Mouse (Mus musculus): ENCODE measurements around the gene Corin. TPM values are rescaled to one million over a fixed set of nuclear protein-coding genes. Genes with fewer than 3 reads are reported as not detected.

The Corin gene
- total RNA-seq, 2 experiments from 2014 or later, result 0.31 to 0.42 TPM

DNA sequence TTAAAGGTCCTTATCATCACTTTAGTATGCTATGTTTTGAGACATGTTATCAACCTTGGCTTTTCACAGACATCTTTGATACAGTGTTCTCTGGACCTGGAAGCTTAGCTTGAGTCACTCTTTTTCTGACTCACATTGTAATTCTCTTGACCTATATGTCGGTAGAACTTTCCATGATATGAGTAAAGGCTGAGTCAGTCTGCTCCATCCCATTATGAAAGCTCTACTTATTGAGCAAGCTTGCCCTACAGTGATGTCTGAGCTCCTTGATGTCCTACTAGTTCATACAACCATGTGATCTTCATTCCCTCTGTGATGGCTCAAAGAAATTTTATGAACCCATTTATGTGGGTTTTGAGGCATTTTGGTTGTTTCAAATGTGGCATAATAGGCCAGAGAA is 254.1 kb downstream of the Corin start:
- no peak for DNase-seq (ENCODE audit: low spot score in 2 of 2)
- intact Hi-C loops (cut with DNase I), result no loop called here

Other genes starting within 250 kb of the Corin start
- 10 to 100 TPM; 11.2 to 17.1 TPM for gene Nfxl1, start 55.2 kb upstream of the Corin start, total RNA-seq (2021)
- gene Zar1, start 76.8 kb upstream of the Corin start, total RNA-seq (2021), result 1 to 10 TPM in 1 of 2 experiments, under 1 TPM in 1; 0.92 to 1.9 TPM
- under 1 TPM; 0.26 to 0.44 TPM for gene Gm5868, start 83.1 kb upstream of the Corin start, total RNA-seq (2021)
- gene Cnga1, start 139.8 kb upstream of the Corin start, total RNA-seq (2021), result not detected
- not detected for gene Nipal1, start 143.3 kb upstream of the Corin start, total RNA-seq (2021)
- under 1 TPM; 0.24 to 0.27 TPM for gene Txk, start 248.3 kb upstream of the Corin start, total RNA-seq (2021)